26 mouse cellular contexts compared by ENCODE assay signal in genomic region chr4:133835211-133835610, GRCm38 (mm10).
"Had no signal": no experiment of that assay in that cellular context is flagged by ENCODE, and none has a peak within 500 bp of the region (broad histone marks: within the 10 kb centered on the region; RNA-seq: fewer than 3 reads in every experiment).

No protein-coding gene starts in this region.

- H3K4me1 ChIP-seq: heart, embryonic 10.5 days; hindbrain, embryonic 12.5 days; kidney, embryonic 15.5 days; limb, embryonic 13.5 days; limb, embryonic 15.5 days had no signal

- H3K36me3 ChIP-seq: heart, embryonic 10.5 days; heart, embryonic 12.5 days; hindbrain, embryonic 10.5 days; hindbrain, embryonic 12.5 days; kidney, embryonic 15.5 days; limb, embryonic 13.5 days; limb, embryonic 15.5 days; liver, embryonic 12.5 days had no signal

- H3K9me3 ChIP-seq: heart, embryonic 10.5 days; heart, embryonic 12.5 days; hindbrain, embryonic 10.5 days; hindbrain, embryonic 12.5 days; kidney, embryonic 15.5 days; limb, embryonic 13.5 days; limb, embryonic 15.5 days; liver, embryonic 12.5 days had no signal

- H3K27me3 ChIP-seq: heart, embryonic 12.5 days; hindbrain, embryonic 12.5 days; kidney, embryonic 15.5 days; limb, embryonic 13.5 days; limb, embryonic 15.5 days; liver, embryonic 12.5 days had no signal

- DNase-seq: gastrocnemius, adult 2 months; gastrocnemius, postnatal 10 days; gastrocnemius, postnatal 25 days; heart, adult 18-20 months; heart, postnatal 10 days; heart, postnatal 4 days; kidney, adult 11 months; kidney, adult 2 months; kidney, adult 9 months; kidney, postnatal 14 days; kidney, postnatal 36 days; layer of hippocampus, adult 9-11 months; layer of hippocampus, postnatal 36 days; left cerebral cortex, postnatal 4 days had no signal

- H3K4me2 ChIP-seq: heart, embryonic 12.5 days; hindbrain, embryonic 12.5 days; hindbrain, embryonic 14.5 days; kidney, embryonic 15.5 days; limb, embryonic 13.5 days; limb, embryonic 15.5 days; liver, embryonic 12.5 days had no signal

- ATAC-seq: hindbrain, embryonic 16.5 days; intestine, embryonic 16.5 days; liver, embryonic 12.5 days had no signal

- H3K4me3 ChIP-seq: gastrocnemius, adult 2 months; heart, embryonic 10.5 days; heart, embryonic 12.5 days; hindbrain, embryonic 10.5 days; hindbrain, embryonic 12.5 days; kidney, embryonic 15.5 days; limb, embryonic 13.5 days; limb, embryonic 15.5 days; liver, embryonic 12.5 days had no signal

- H3K27ac ChIP-seq: gastrocnemius, adult 2 months; heart, embryonic 10.5 days; hindbrain, embryonic 10.5 days; hindbrain, embryonic 12.5 days; hindbrain, embryonic 14.5 days; kidney, embryonic 15.5 days; kidney, postnatal 0 days; limb, embryonic 13.5 days; limb, embryonic 15.5 days; liver, embryonic 12.5 days had no signal

- H3K9ac ChIP-seq: heart, embryonic 12.5 days; hindbrain, embryonic 12.5 days; hindbrain, embryonic 14.5 days; kidney, embryonic 15.5 days; limb, embryonic 13.5 days; limb, embryonic 15.5 days; liver, embryonic 12.5 days had no signal
